Mouse (Mus musculus): ENCODE measurements around the gene Gapvd1. TPM values are rescaled to one million over a fixed set of nuclear protein-coding genes. Genes with fewer than 3 reads are reported as not detected.

Gene Gapvd1
- total and polyA plus RNA-seq, 3 experiments = 62.4 to 174 (median 96.7) TPM

DNA sequence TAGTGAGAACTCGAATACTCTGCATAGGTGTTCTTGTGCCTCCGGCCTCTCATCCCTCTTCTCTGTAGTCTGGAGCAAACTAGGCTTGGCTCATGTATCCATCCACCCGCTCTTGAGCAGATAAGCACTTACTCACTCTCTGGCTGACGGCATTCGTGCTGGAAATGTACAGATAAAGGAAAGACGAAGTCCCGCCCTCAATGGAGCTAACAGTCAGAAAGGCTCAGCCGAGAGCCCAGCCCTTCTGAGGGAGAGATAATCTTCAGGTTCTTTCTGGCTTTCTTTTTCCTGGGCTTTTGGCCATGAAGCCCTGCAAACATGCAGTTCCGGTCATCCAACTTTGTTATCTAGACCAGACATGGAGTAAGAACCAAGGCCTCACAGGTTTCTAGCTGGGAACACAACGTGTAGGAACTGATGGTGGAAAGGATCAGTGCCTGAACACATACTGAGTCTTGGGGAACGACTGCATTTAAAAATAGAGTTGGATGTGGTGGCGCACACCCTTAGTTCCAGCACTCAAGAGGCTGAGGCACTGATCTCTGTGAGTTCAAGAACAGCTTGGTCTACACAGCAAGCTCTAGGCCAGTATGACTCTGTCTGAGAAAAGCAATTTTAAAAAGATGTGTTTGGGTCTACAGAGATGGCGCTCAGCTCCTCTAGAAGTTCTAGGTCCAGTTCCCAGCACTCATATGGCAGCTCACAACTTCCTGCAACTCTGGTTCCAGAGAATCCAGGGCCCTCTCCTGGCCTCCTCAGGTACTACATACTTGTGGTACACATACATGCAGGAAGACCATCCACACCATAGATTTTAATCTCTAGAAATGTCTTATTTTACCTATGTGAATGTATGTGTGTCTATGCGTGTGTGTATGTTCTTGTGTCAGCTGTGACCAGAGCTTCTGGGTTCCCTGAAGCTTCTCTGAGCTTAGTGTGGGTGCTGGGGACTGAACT, 28.3 kb upstream of the Gapvd1 start:
- H3K36me3 ChIP-seq (ENCODE audit: control insufficient read depth in 1 of 2, insufficient read depth in 2 of 2, low read length in 2 of 2) = peaks cover 0 to 20% of the 10 kb centered on the region in 2 experiments; a peak in 3 of 4 replicates
- H3K9ac ChIP-seq (ENCODE audit: control insufficient read depth, low read depth, low read length, poor library complexity, severe bottlenecking) = peak overlapping the region; percentile 26
- H3K4me3 ChIP-seq (ENCODE audit: control insufficient read depth in 1 of 2, insufficient read depth in 1 of 2, low read depth in 2 of 2, low read length in 2 of 2) = peak overlapping the region; percentile 11 to 36; a peak in 3 of 4 replicates
- H3K79me2 ChIP-seq (ENCODE audit: control insufficient read depth, insufficient read depth, low read length, poor library complexity) = no peaks in the 10 kb centered on the region
- H3K27me3 ChIP-seq (ENCODE audit: control insufficient read depth in 1 of 2, insufficient read depth in 2 of 2, low read length in 2 of 2) = no peaks in the 10 kb centered on the region
- H3K9me3 ChIP-seq (replicated peaks; ENCODE audit: insufficient read depth, low read length) = no peaks in the 10 kb centered on the region
- peak; percentile 97 for DNase-seq (ENCODE audit: low read depth, low spot score)
- H3K27ac ChIP-seq (ENCODE audit: control insufficient read depth, low read depth, low read length) = peak overlapping the region; percentile 97
- peaks cover 4 to 14% of the 10 kb centered on the region in 2 experiments; a peak in 3 of 4 replicates for H3K4me1 ChIP-seq (ENCODE audit: control insufficient read depth in 1 of 2, insufficient read depth in 2 of 2, low read length in 2 of 2)
- TF ChIP-seq USF2 (IDR thresholded peaks at IDR 0.05; ENCODE audit: borderline replicate concordance in 1 of 2, insufficient read depth in 1 of 2, low read depth in 1 of 2, low read length in 2 of 2) (no peak), MXI1 (IDR thresholded peaks at IDR 0.05; ENCODE audit: low read depth, low read length) (peak; percentile 52; the same call in 1 of the 2 replicates), E2F4 (IDR thresholded peaks at IDR 0.05; ENCODE audit: borderline replicate concordance, low read depth, low read length) (peak; percentile 22; the same call in 1 of the 2 replicates), CHD2 (IDR thresholded peaks at IDR 0.05; ENCODE audit: low read length) (no peak), MYC (IDR thresholded peaks at IDR 0.05; ENCODE audit: low read depth, low read length) (peak; percentile 79; the same call in 1 of the 2 replicates), NRF1 (IDR thresholded peaks at IDR 0.05; ENCODE audit: insufficient read depth, low read depth, low read length, poor library complexity, severe bottlenecking) (no peak), MAZ (IDR thresholded peaks at IDR 0.05; ENCODE audit: low read depth, low read length) (0 out of 2 replicates have a peak, but pooled peaks have one; percentile 31), TAL1 (IDR thresholded peaks at IDR 0.05; ENCODE audit: low read length) (peak; percentile 93), POLR2AphosphoS2 (IDR thresholded peaks at IDR 0.05; ENCODE audit: low read length) (no peak), BHLHE40 (IDR thresholded peaks at IDR 0.05; ENCODE audit: borderline replicate concordance, low read depth, low read length) (peak; percentile 55; the same call in 1 of the 2 replicates), ETS1 (IDR thresholded peaks at IDR 0.05; ENCODE audit: low read depth, low read length) (peak; percentile 92), RAD21 (IDR thresholded peaks at IDR 0.05; ENCODE audit: low read depth, low read length) (no peak), CHD1 (IDR thresholded peaks at IDR 0.05; ENCODE audit: low read depth, low read length) (no peak), ZC3H11A (IDR thresholded peaks at IDR 0.05; ENCODE audit: low read depth, low read length) (no peak), MAX (IDR thresholded peaks at IDR 0.05; ENCODE audit: low read length) (no peak), GABPA (IDR thresholded peaks at IDR 0.05; ENCODE audit: low read depth, low read length) (no peak), MEF2A (IDR thresholded peaks at IDR 0.05; ENCODE audit: extremely low read depth, insufficient replicate concordance, low read depth, low read length, poor library complexity, severe bottlenecking) (no peak), UBTF (IDR thresholded peaks at IDR 0.05; ENCODE audit: borderline replicate concordance, insufficient read depth, low read depth, low read length) (no peak), USF1 (IDR thresholded peaks at IDR 0.05; ENCODE audit: low read depth, low read length) (no peak), GATA1 (IDR thresholded peaks at IDR 0.05; ENCODE audit: low read depth, low read length) (peak; percentile 97), SMC3 (IDR thresholded peaks at IDR 0.05; ENCODE audit: low read depth, low read length) (0 out of 2 replicates have a peak, but pooled peaks have one; percentile 24), NELFE (IDR thresholded peaks at IDR 0.05; ENCODE audit: low read depth, low read length) (peak; percentile 36; the same call in 1 of the 2 replicates), TBP (IDR thresholded peaks at IDR 0.05; ENCODE audit: low read depth, low read length) (peak; percentile 89), RCOR1 (IDR thresholded peaks at IDR 0.05; ENCODE audit: low read depth, low read length) (peak; percentile 87), ZNF384 (IDR thresholded peaks at IDR 0.05; ENCODE audit: low read depth, low read length) (no peak), SIN3A (IDR thresholded peaks at IDR 0.05; ENCODE audit: low read length) (peak; percentile 85), TCF12 (IDR thresholded peaks at IDR 0.05; ENCODE audit: low read depth, low read length) (peak; percentile 93), KAT2A (conservative IDR thresholded peaks at IDR 0.05; ENCODE audit: low read depth, low read length) (no peak), POLR2AphosphoS5 (IDR thresholded peaks at IDR 0.05; ENCODE audit: borderline replicate concordance, low read depth, low read length) (no peak), CTCF (IDR thresholded peaks at IDR 0.05 in 2 of 3, conservative IDR thresholded peaks at IDR 0.05 in 1 of 3; ENCODE audit: control insufficient read depth in 1 of 3, insufficient read depth in 1 of 3, low read depth in 2 of 3, low read length in 3 of 3, poor library complexity in 1 of 3, severe bottlenecking in 1 of 3) (peak in 1 of 3 experiments; percentile 40; a peak in 3 of 6 replicates), ZMIZ1 (IDR thresholded peaks at IDR 0.05; ENCODE audit: low read depth, low read length) (no peak; the same call in 1 of the 2 replicates), POLR2A (IDR thresholded peaks at IDR 0.05; ENCODE audit: control insufficient read depth in 1 of 2, insufficient read depth in 1 of 2, low read depth in 1 of 2, low read length in 2 of 2, poor library complexity in 1 of 2) (peak in 1 of 2 experiments; percentile 58; a peak in 2 of 4 replicates), ELF1 (IDR thresholded peaks at IDR 0.05; ENCODE audit: low read depth, low read length) (peak; percentile 41; the same call in 1 of the 2 replicates), JUND (IDR thresholded peaks at IDR 0.05; ENCODE audit: low read depth, low read length) (peak; percentile 67; the same call in 1 of the 2 replicates)

Measured in MEL (cell line).